Mouse (Mus musculus): Measurements from ENCODE around the gene Zfhx3. TPM values are rescaled to one million over a fixed set of nuclear protein-coding genes. Genes with fewer than 3 reads are reported as not detected.
A peak's percentile ranks its signal among the peaks of the same experiment; 100 is the strongest.

The Zfhx3 gene
- polyA plus RNA-seq, 2 experiments = 14.4 to 26.1 TPM

- WGBS = 23% methylated on average over 5 of the region's 5 CpGs
- no peak overlapping the region for H3K27ac ChIP-seq (replicated peaks; ENCODE audit: low read depth, low read length)
Observed at GRCm38 (mm10) chr8:108989841-108990240, 1047.4 kb downstream of the Zfhx3 start.

GRCm38 (mm10) chr8:108990537-108990936 is 1048.1 kb downstream of the Zfhx3 start:
- H3K36me3 ChIP-seq (ENCODE audit: control insufficient read depth, insufficient read depth, low read length) = no peaks in the 10 kb centered on the region
- H3K27ac ChIP-seq (replicated peaks; ENCODE audit: low read depth, low read length) = peak overlapping the region; percentile 49; the same call in 1 of the 2 replicates
- H3K9me3 ChIP-seq (ENCODE audit: control insufficient read depth, low read length) = no peaks in the 10 kb centered on the region
- H3K27me3 ChIP-seq (ENCODE audit: control insufficient read depth, insufficient read depth, low read length) = no peaks in the 10 kb centered on the region
- H3K4me1 ChIP-seq (ENCODE audit: control insufficient read depth, insufficient read depth, low read length) = peaks cover 9% of the 10 kb centered on the region; the same call in 1 of the 2 replicates
- H3K4me2 ChIP-seq (replicated peaks; ENCODE audit: low read depth, low read length, severe bottlenecking) = no peak overlapping the region
- WGBS = 35% methylated on average over 6 of the region's 6 CpGs
- H3K4me3 ChIP-seq (replicated peaks; ENCODE audit: low read length) = no peak overlapping the region
- ATAC-seq (ENCODE audit: low FRiP score, low read depth) (no peak), DNase-seq (ENCODE audit: low spot score) (no peak)
- no peak for TF ChIP-seq POLR2A (IDR thresholded peaks at IDR 0.05; ENCODE audit: borderline replicate concordance, extremely low read depth, insufficient read depth, insufficient read length)
- no peak overlapping the region for H3K9ac ChIP-seq (ENCODE audit: low read depth, low read length, severe bottlenecking)

More at GRCm38 (mm10) chr8:108989841-108990240, 1047.4 kb downstream of the Zfhx3 start:
- no peak overlapping the region for H3K4me2 ChIP-seq (replicated peaks; ENCODE audit: low read depth, low read length, severe bottlenecking)
- no peaks in the 10 kb centered on the region for H3K9me3 ChIP-seq (ENCODE audit: control insufficient read depth, low read length)
- ATAC-seq (ENCODE audit: low FRiP score, low read depth) = no peak
- DNase-seq (ENCODE audit: low spot score) = no peak
- peaks cover 9% of the 10 kb centered on the region; the same call in 1 of the 2 replicates for H3K4me1 ChIP-seq (ENCODE audit: control insufficient read depth, insufficient read depth, low read length)
- no peaks in the 10 kb centered on the region for H3K36me3 ChIP-seq (ENCODE audit: control insufficient read depth, insufficient read depth, low read length)
- no peak overlapping the region for H3K4me3 ChIP-seq (replicated peaks; ENCODE audit: low read length)
- no peaks in the 10 kb centered on the region for H3K27me3 ChIP-seq (ENCODE audit: control insufficient read depth, insufficient read depth, low read length)
- no peak overlapping the region for H3K9ac ChIP-seq (ENCODE audit: low read depth, low read length, severe bottlenecking)
- no peak for TF ChIP-seq POLR2A (IDR thresholded peaks at IDR 0.05; ENCODE audit: borderline replicate concordance, extremely low read depth, insufficient read depth, insufficient read length)

- H3K4me3 ChIP-seq (replicated peaks; ENCODE audit: low read length) = no peak overlapping the region
- no peaks in the 10 kb centered on the region for H3K9me3 ChIP-seq (ENCODE audit: control insufficient read depth, low read length)
- H3K27me3 ChIP-seq (ENCODE audit: control insufficient read depth, insufficient read depth, low read length) = no peaks in the 10 kb centered on the region
- H3K4me2 ChIP-seq (replicated peaks; ENCODE audit: low read depth, low read length, severe bottlenecking) = no peak overlapping the region
- WGBS = 95% methylated on average over 5 of the region's 5 CpGs
- no peak for ATAC-seq (ENCODE audit: low FRiP score, low read depth)
- DNase-seq (ENCODE audit: low spot score) = no peak
- no peaks in the 10 kb centered on the region for H3K36me3 ChIP-seq (ENCODE audit: control insufficient read depth, insufficient read depth, low read length)
- no peak overlapping the region for H3K27ac ChIP-seq (replicated peaks; ENCODE audit: low read depth, low read length)
- peaks cover 9% of the 10 kb centered on the region; the same call in 1 of the 2 replicates for H3K4me1 ChIP-seq (ENCODE audit: control insufficient read depth, insufficient read depth, low read length)
- no peak for TF ChIP-seq POLR2A (IDR thresholded peaks at IDR 0.05; ENCODE audit: borderline replicate concordance, extremely low read depth, insufficient read depth, insufficient read length)
- H3K9ac ChIP-seq (ENCODE audit: low read depth, low read length, severe bottlenecking) = no peak overlapping the region
Observed at GRCm38 (mm10) chr8:108991395-108991794, 1049.0 kb downstream of the Zfhx3 start.

- Histone ChIP-seq H3K9me3 (ENCODE audit: control insufficient read depth, low read length) (no peaks in the 10 kb centered on the region), H3K4me3 (replicated peaks; ENCODE audit: low read length) (no peak overlapping the region), H3K27ac (replicated peaks; ENCODE audit: low read depth, low read length) (no peak overlapping the region), H3K36me3 (ENCODE audit: control insufficient read depth, insufficient read depth, low read length) (no peaks in the 10 kb centered on the region), H3K9ac (ENCODE audit: low read depth, low read length, severe bottlenecking) (no peak overlapping the region), H3K27me3 (ENCODE audit: control insufficient read depth, insufficient read depth, low read length) (no peaks in the 10 kb centered on the region), H3K4me2 (replicated peaks; ENCODE audit: low read depth, low read length, severe bottlenecking) (no peak overlapping the region), H3K4me1 (ENCODE audit: control insufficient read depth, insufficient read depth, low read length) (peaks cover 3% of the 10 kb centered on the region; the same call in 1 of the 2 replicates)
- TF ChIP-seq POLR2A (IDR thresholded peaks at IDR 0.05; ENCODE audit: borderline replicate concordance, extremely low read depth, insufficient read depth, insufficient read length) = no peak
- WGBS = 49% methylated on average over 2 of the region's 2 CpGs
- DNase-seq (ENCODE audit: low spot score) (no peak), ATAC-seq (ENCODE audit: low FRiP score, low read depth) (no peak)
Observed at GRCm38 (mm10) chr8:108993718-108994117, 1051.3 kb downstream of the Zfhx3 start.

GRCm38 (mm10) chr8:108994187-108994586 is 1051.7 kb downstream of the Zfhx3 start:
- DNase-seq (ENCODE audit: low spot score) = no peak
- WGBS = 48% methylated on average over 2 of the region's 2 CpGs
- H3K27ac ChIP-seq (replicated peaks; ENCODE audit: low read depth, low read length) = no peak overlapping the region

More at GRCm38 (mm10) chr8:108994187-108994586, 1051.7 kb downstream of the Zfhx3 start:
- Histone ChIP-seq H3K9me3 (ENCODE audit: control insufficient read depth, low read length) (no peaks in the 10 kb centered on the region), H3K27me3 (ENCODE audit: control insufficient read depth, insufficient read depth, low read length) (no peaks in the 10 kb centered on the region), H3K4me2 (replicated peaks; ENCODE audit: low read depth, low read length, severe bottlenecking) (no peak overlapping the region), H3K4me3 (replicated peaks; ENCODE audit: low read length) (no peak overlapping the region), H3K36me3 (ENCODE audit: control insufficient read depth, insufficient read depth, low read length) (no peaks in the 10 kb centered on the region), H3K9ac (ENCODE audit: low read depth, low read length, severe bottlenecking) (no peak overlapping the region), H3K4me1 (ENCODE audit: control insufficient read depth, insufficient read depth, low read length) (peaks cover 3% of the 10 kb centered on the region; the same call in 1 of the 2 replicates)
- ATAC-seq (ENCODE audit: low FRiP score, low read depth) = no peak
- TF ChIP-seq POLR2A (IDR thresholded peaks at IDR 0.05; ENCODE audit: borderline replicate concordance, extremely low read depth, insufficient read depth, insufficient read length) = no peak
